Mouse (Mus musculus): Measurements from ENCODE around the gene Sgtb. TPM values are rescaled to one million over a fixed set of nuclear protein-coding genes. Genes with fewer than 3 reads are reported as not detected.

Gene Sgtb
- polyA plus RNA-seq, 1 experiment = 41.0 TPM

GRCm38 (mm10) chr13:104110526-104110925, 985 bp downstream of the Sgtb start:
- Histone ChIP-seq H3K27me3 (ENCODE audit: control insufficient read depth, insufficient read depth, low read length) (no peaks in the 10 kb centered on the region), H3K4me3 (replicated peaks; ENCODE audit: insufficient read depth, low read depth, low read length) (peak overlapping the region; percentile 98), H3K4me1 (ENCODE audit: control insufficient read depth, insufficient read depth, low read length) (no peaks in the 10 kb centered on the region), H3K27ac (ENCODE audit: insufficient read depth, low read length) (no peak overlapping the region)
- DNase-seq = no peak
- WGBS = 37% methylated on average over 7 of the region's 7 CpGs
- no peak for TF ChIP-seq POLR2A (IDR thresholded peaks at IDR 0.05; ENCODE audit: borderline replicate concordance, insufficient read depth, low read length)
- no peak for TF ChIP-seq CTCF (IDR thresholded peaks at IDR 0.05; ENCODE audit: borderline replicate concordance, insufficient read depth, low read depth, low read length)

GRCm38 (mm10) chr13:104112266-104112900, 2.8 kb downstream of the Sgtb start:
- Histone ChIP-seq H3K27ac (ENCODE audit: insufficient read depth, low read length) (no peak overlapping the region), H3K4me3 (replicated peaks; ENCODE audit: insufficient read depth, low read depth, low read length) (no peak overlapping the region), H3K4me1 (ENCODE audit: control insufficient read depth, insufficient read depth, low read length) (no peaks in the 10 kb centered on the region), H3K27me3 (ENCODE audit: control insufficient read depth, insufficient read depth, low read length) (no peaks in the 10 kb centered on the region)
- DNase-seq = no peak
- TF ChIP-seq POLR2A (IDR thresholded peaks at IDR 0.05; ENCODE audit: borderline replicate concordance, insufficient read depth, low read length) (no peak), CTCF (IDR thresholded peaks at IDR 0.05; ENCODE audit: borderline replicate concordance, insufficient read depth, low read depth, low read length) (no peak)
- 54% methylated on average over 12 of the region's 12 CpGs for WGBS

- Histone ChIP-seq H3K27ac (ENCODE audit: insufficient read depth, low read length) (no peak overlapping the region), H3K4me3 (replicated peaks; ENCODE audit: insufficient read depth, low read depth, low read length) (no peak overlapping the region), H3K27me3 (ENCODE audit: control insufficient read depth, insufficient read depth, low read length) (no peaks in the 10 kb centered on the region), H3K4me1 (ENCODE audit: control insufficient read depth, insufficient read depth, low read length) (no peaks in the 10 kb centered on the region)
- DNase-seq = no peak
- TF ChIP-seq POLR2A (IDR thresholded peaks at IDR 0.05; ENCODE audit: borderline replicate concordance, insufficient read depth, low read length) (no peak), CTCF (IDR thresholded peaks at IDR 0.05; ENCODE audit: borderline replicate concordance, insufficient read depth, low read depth, low read length) (no peak)
- 90% methylated on average over 4 of the region's 4 CpGs for WGBS
These were observed 4.2 kb downstream of the Sgtb start for GRCm38 (mm10) chr13:104113782-104114181.

DNA sequence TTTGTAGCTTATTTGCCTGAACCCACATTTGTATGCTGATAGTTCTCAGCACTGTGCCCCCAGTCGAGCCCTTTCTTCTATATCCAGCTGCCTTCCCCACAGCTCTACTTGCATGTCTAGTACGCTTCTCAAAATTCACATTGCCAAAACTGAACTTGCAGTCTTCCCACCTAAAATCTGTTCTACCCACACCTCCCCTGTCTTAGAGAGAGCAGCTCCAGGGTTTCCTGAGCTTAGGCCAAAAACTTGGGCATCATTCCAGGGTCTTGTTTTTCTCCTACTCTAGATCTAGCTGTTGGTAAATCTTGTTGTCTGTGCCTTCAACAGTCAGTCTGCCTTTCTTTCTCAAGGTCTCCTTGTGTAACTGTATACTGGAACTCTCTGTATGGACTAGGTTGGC, 5.3 kb downstream of the Sgtb start:
- WGBS = 79% methylated on average over 2 of the region's 2 CpGs
- no peak overlapping the region for H3K4me3 ChIP-seq (replicated peaks; ENCODE audit: insufficient read depth, low read depth, low read length)
- H3K27ac ChIP-seq (ENCODE audit: insufficient read depth, low read length) = no peak overlapping the region
- H3K27me3 ChIP-seq (ENCODE audit: control insufficient read depth, insufficient read depth, low read length) = no peaks in the 10 kb centered on the region
- DNase-seq = no peak
- no peaks in the 10 kb centered on the region for H3K4me1 ChIP-seq (ENCODE audit: control insufficient read depth, insufficient read depth, low read length)
- no peak for TF ChIP-seq POLR2A (IDR thresholded peaks at IDR 0.05; ENCODE audit: borderline replicate concordance, insufficient read depth, low read length)
- TF ChIP-seq CTCF (IDR thresholded peaks at IDR 0.05; ENCODE audit: borderline replicate concordance, insufficient read depth, low read depth, low read length) = no peak

- no peak overlapping the region for H3K27ac ChIP-seq (ENCODE audit: insufficient read depth, low read length)
- no peak for TF ChIP-seq POLR2A (IDR thresholded peaks at IDR 0.05; ENCODE audit: borderline replicate concordance, insufficient read depth, low read length)
- TF ChIP-seq CTCF (IDR thresholded peaks at IDR 0.05; ENCODE audit: borderline replicate concordance, insufficient read depth, low read depth, low read length) = no peak
- H3K4me1 ChIP-seq (ENCODE audit: control insufficient read depth, insufficient read depth, low read length) = no peaks in the 10 kb centered on the region
- 77% methylated on average over 17 of the region's 17 CpGs for WGBS
- no peak overlapping the region for H3K4me3 ChIP-seq (replicated peaks; ENCODE audit: insufficient read depth, low read depth, low read length)
- DNase-seq = no peak
- H3K27me3 ChIP-seq (ENCODE audit: control insufficient read depth, insufficient read depth, low read length) = no peaks in the 10 kb centered on the region
These were observed 12.7 kb downstream of the Sgtb start for GRCm38 (mm10) chr13:104122078-104122840.

GRCm38 (mm10) chr13:104123662-104124381, 14.3 kb downstream of the Sgtb start:
- no peak overlapping the region for H3K4me3 ChIP-seq (replicated peaks; ENCODE audit: insufficient read depth, low read depth, low read length)
- no peaks in the 10 kb centered on the region for H3K4me1 ChIP-seq (ENCODE audit: control insufficient read depth, insufficient read depth, low read length)
- TF ChIP-seq POLR2A (IDR thresholded peaks at IDR 0.05; ENCODE audit: borderline replicate concordance, insufficient read depth, low read length) (no peak), CTCF (IDR thresholded peaks at IDR 0.05; ENCODE audit: borderline replicate concordance, insufficient read depth, low read depth, low read length) (no peak)
- DNase-seq = no peak
- no peak overlapping the region for H3K27ac ChIP-seq (ENCODE audit: insufficient read depth, low read length)
- WGBS = 95% methylated on average over 20 of the region's 20 CpGs
- H3K27me3 ChIP-seq (ENCODE audit: control insufficient read depth, insufficient read depth, low read length) = no peaks in the 10 kb centered on the region

- H3K27me3 ChIP-seq (ENCODE audit: control insufficient read depth, insufficient read depth, low read length) = no peaks in the 10 kb centered on the region
- H3K27ac ChIP-seq (ENCODE audit: insufficient read depth, low read length) = no peak overlapping the region
- no peak for DNase-seq
- H3K4me3 ChIP-seq (replicated peaks; ENCODE audit: insufficient read depth, low read depth, low read length) = no peak overlapping the region
- no peak for TF ChIP-seq POLR2A (IDR thresholded peaks at IDR 0.05; ENCODE audit: borderline replicate concordance, insufficient read depth, low read length)
- TF ChIP-seq CTCF (IDR thresholded peaks at IDR 0.05; ENCODE audit: borderline replicate concordance, insufficient read depth, low read depth, low read length) = no peak
- no peaks in the 10 kb centered on the region for H3K4me1 ChIP-seq (ENCODE audit: control insufficient read depth, insufficient read depth, low read length)
- 98% methylated on average over 2 of the region's 2 CpGs for WGBS
These were observed 23.0 kb downstream of the Sgtb start for GRCm38 (mm10) chr13:104132561-104132960.
